Mouse (Mus musculus) lung, postnatal 4 days (tissue): Measurements from ENCODE around the gene Slc26a10.
A peak's percentile ranks its signal among the peaks of the same experiment; 100 is the strongest.
"Not testable (repeated sequence)": the region's sequence is repeated elsewhere in the genome, so short reads cannot be mapped to it uniquely, and the experiment has no call there.

ENCODE experiments used
- DNase-seq, 2 experiments: peaks; one replicate each; pipeline ENCODE4 v3.0.0; 2021

The Slc26a10 gene

DNA sequence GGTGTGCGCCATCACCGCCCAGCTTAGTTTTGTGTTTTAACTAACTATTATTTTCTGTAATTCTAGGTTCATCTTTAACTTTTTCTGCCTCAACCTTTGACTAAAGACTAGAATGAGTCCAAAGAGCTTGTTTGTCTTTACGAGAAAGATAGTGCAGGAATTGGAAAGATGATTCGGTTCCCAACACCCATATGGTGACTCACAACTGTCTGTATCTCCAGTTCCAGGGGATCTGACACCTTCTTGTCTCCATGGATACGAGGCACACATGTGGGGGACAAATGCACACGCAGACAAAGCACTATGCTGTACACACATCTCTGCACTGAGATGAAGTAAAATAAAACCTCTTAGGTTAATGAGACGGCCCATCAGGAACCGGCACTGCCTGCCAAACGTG is 20.4 kb downstream of the Slc26a10 start:
- DNase-seq, result no peak

- no peak for DNase-seq
Observed at GRCm38 (mm10) chr10:127158471-127158870, 22.0 kb downstream of the Slc26a10 start.

DNA sequence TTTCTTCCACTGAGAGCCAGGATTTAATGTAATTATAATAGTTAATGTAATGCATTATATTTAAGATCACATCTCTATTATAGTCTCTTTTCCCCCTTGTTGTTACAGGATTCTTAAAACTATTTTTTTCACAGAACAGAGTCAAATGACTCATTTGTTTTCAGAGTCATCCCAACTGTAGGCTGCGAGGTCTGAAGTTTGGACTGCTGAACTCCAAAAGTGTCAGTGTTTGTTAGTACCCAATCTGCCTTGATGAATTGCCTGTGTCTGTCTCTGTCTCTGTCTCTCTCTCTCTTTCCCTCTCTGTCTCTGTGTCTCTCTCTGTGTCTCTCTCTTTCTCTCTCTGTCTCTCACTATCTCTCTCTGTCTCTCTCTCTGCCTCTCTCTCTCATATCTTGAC is 23.9 kb downstream of the Slc26a10 start:
- DNase-seq, result no peak

DNA sequence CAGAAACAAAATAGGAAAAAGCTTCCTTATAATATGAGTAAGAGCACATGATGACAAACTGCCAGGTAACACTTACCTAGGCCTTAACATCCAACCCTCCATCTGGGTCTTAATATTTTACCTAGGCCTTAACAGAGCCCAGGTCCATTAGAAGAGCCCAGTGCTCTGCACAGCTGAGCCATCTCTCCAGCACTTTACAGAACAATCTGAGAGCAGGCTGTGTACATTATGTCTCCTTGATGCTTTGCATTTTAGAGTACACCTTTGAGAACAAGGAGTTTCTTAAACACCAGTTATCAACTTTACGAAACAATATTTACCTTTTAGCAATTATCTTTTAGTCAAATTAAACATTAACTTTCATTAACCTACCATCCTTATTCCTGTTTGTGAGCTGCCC is 24.4 kb downstream of the Slc26a10 start:
- no peak for DNase-seq

GRCm38 (mm10) chr10:127154652-127155051 is 25.8 kb downstream of the Slc26a10 start:
- no peak for DNase-seq

DNA sequence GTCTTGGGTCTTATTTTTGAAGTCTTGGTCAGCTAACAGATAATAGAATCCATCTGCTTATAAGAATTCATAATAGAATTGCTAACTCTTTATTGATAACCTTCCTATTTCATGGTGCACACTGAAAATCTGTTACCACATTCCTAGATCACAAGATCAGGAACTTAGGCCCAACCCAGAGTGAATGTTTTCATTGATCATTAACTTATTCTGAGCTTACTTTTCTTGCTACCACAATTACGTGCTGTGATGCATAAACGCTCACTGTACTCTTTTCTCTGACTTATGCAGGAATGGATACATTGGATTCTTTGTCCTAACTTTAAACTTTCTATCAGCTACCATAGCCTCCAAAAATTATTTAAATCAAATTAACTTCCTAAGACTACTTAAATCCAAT is 26.2 kb downstream of the Slc26a10 start:
- DNase-seq, result no peak

DNA sequence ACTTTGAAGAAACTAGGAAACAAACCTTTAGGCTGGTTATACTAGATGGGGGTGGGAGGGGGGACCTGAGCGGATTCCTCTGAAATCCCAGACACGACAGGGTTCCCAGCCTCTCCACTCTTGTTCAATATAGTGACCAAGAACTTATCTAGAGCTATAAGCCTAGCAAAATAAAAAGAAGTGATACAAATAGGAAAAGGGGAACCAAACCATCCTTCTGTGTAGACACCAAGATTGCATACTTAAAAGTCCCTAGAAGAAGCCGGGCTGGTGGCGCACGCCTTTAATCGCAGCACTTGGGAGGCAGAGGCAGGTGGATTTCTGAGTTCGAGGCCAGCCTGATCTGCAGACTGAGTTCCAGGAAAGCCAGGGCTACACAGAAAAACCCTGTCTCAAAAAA is 27.1 kb downstream of the Slc26a10 start:
- DNase-seq, result no peak

DNA sequence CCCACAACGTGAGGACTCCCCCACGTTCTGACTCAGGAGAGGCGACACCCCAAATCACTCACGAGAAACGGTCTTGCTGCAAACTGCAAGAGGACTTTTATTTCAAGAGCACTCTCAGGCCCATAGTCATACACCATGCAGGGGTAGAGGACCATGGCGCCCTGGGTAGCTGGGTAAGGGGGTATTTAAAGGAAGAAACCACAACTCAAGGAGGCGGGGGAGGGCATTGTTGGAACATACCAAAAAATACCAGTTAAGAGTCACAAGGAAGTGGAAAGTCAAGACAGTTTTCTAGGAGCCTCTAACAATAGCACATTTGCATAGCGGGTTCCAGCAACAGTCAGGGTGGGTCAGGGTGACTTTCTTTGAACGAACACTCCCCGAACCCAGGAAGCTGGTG is 27.9 kb downstream of the Slc26a10 start:
- not testable (repeated sequence) for DNase-seq

DNA sequence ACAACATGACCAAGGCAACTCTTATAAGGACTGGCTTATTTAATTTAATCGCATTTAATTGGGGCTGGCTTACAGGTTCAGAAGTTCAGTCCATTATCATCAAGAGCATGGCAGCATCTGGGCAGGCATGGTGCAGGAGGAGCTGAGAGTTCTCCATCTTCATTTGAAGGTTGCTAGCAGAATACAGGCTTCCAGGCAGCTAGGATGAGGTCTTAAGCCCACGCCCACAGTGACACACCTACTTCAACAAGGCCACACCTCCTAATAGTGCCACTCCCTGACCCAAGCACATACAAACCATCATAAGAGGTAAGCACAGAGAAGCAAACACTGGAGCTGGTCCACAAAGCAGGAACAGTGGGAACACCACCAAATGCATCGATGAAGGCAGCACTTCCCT is 29.2 kb downstream of the Slc26a10 start:
- DNase-seq, result not testable (repeated sequence)

GRCm38 (mm10) chr10:127150471-127150872 is 30.0 kb downstream of the Slc26a10 start:
- DNase-seq, result no peak

DNA sequence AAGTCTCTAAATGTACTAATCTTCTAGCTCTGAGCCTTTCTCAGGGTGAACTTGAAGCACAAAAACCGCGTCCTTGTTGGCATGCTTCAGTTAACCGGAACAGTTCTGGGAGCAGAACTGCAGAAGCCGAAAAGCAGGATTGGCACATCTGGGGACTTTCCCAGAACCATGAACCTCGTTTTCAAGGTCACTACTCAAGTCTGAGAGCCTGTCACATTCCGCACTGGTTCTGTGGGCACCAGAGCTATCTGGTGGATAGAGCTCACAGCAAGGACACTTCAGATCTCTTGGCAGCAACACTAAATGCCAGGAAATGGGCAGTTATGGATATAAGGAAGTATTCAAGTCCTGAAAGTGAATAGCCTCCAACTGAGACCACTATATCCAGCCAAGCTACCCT is 33.3 kb downstream of the Slc26a10 start:
- DNase-seq, result no peak

DNA sequence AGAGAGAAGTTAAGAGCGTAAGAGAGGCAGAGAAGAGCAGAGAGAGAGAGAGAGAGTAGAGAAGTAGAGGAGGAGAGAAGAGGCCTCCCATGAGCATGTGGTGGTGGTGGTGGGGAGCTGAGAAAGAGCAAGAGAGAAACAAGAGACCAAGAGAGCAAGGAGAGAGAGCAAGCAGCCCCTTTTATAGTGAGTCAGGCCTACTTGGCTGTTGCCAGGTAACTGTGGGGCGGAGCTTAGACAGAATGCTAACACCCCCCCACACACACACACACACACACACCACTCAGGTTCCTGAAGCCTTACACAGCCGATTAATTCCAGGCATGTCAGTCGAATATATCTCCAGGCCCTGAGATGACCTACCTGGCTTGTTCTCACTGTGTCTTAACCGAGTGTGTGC is 35.1 kb downstream of the Slc26a10 start:
- DNase-seq, result no peak

DNA sequence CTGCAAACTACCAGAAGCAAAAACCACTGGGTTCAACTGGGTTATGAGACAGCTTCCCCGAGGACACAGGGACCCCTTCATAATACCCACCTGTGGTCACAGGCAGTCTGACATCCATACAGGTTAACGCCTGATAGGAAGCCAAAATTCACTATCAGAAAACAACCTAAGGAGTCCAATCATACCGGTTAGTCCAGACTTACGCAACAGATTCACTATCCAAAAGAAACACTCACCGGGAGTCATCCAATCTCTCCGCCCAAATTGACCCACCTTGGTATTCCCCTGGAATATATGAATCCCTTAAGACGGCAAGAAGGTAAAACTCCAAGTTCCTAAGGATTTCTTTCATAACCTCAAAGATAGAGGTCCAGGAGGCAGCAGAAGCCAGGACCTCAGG is 35.9 kb downstream of the Slc26a10 start:
- DNase-seq, result no peak

- no peak for DNase-seq
Observed at GRCm38 (mm10) chr10:127143228-127143627, 37.2 kb downstream of the Slc26a10 start.

DNA sequence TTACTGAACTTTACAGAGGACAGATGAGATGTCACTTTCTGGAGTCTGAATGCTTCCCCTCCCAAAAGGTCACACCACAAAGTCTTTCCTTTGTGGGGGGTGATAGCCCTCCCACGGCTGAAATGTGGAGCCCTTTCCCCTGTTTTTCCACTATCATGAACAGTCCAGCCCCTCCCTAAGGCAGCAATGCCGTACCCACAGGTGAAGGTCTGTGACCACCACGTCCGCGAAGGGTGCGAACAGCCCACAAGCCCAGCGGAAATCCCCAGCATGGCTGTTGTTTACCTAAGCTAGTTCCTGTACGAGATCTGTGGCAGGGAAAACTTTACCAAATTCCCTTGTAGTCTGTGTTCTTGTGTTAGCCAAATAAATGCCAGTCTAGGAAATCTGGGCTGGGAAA is 38.9 kb downstream of the Slc26a10 start:
- no peak for DNase-seq

DNA sequence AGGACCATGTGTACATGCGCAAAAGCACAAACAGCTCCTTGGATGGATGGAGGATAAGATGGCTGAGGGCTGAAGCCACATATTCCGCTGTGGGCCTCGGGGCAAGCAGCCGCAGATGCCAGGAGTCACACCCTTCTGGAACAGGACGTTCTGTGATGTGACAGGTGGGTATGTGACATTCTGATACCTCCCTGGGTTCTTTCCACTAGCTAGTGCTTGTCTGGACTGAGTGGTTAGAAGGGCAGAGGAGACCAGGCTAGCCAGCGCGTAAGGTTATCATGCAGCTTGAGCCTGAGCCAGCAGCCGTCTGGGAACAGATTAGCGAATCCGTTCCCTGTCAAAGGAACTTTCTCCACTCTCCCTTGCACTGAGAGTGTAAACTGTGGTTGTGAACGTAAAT is 39.5 kb downstream of the Slc26a10 start:
- DNase-seq, result no peak

- DNase-seq, result peak in 1 of 2 experiments; percentile 31
Observed at GRCm38 (mm10) chr10:127138328-127139141, 41.9 kb downstream of the Slc26a10 start.

- DNase-seq, result no peak
Observed at GRCm38 (mm10) chr10:127137896-127138295, 42.5 kb downstream of the Slc26a10 start.

DNA sequence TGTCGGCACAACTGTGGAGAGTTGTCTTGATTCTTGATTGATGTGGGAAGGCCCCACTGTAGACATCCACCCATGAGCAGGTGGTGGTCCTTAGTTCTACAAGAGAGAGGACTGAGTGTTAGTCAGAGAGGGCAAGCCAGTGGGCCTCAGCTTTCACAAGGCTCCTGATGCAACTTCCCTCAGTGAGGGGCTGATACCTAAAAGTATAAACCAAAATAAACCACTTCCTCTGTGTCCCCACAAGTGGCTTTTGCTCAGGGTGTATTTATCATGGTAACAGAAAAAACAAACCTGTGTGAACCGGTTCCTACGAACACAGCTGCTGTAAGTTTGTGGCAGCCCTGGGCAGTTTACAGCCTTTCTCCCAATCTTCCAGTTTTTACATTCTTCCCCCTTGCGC is 43.9 kb downstream of the Slc26a10 start:
- DNase-seq, result peak; percentile 31 to 43

GRCm38 (mm10) chr10:127135118-127135836 is 45.2 kb downstream of the Slc26a10 start:
- peak in 1 of 2 experiments; percentile 15 for DNase-seq

GRCm38 (mm10) chr10:127134394-127135035 is 45.9 kb downstream of the Slc26a10 start:
- DNase-seq, result not testable (repeated sequence)

- no peak for DNase-seq
Observed at GRCm38 (mm10) chr10:127132469-127132868, 48.0 kb downstream of the Slc26a10 start.

DNA sequence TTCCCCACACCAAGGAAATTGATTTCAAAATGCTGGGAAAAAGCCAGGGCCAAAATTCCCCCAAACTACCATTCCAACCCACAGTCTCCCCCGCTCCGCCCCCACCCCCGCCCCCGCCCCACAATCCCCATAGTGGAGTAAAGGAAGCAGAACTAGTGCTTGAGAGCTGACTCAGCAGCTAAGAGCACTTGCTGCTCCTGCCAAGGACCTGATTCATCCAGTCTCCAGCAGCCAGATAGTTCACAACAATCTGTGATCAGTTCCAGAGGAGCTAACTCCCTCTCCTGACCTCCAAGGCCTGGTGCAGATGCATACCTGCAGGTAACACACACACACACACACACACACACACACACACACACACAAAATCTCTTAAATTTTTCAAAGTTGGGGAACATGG is 51.0 kb downstream of the Slc26a10 start:
- no peak for DNase-seq
